Mouse (Mus musculus) urinary bladder, postnatal 14 days (tissue): ENCODE results near the gene Zfp146.
"Not testable (repeated sequence)": the region's sequence is repeated elsewhere in the genome, so short reads cannot be mapped to it uniquely, and the experiment has no call there.

Experiments used
- DNase-seq: peaks from one replicate; pipeline ENCODE4 v3.0.0; 2021; ENCODE audit warnings: low spot score

Zfp146 gene

GRCm38 (mm10) chr7:30192088-30192487, 22.5 kb upstream of the Zfp146 start:
- no peak for DNase-seq

- DNase-seq = no peak
Observed at GRCm38 (mm10) chr7:30189116-30189491, 19.6 kb upstream of the Zfp146 start.

- no peak for DNase-seq
Observed at GRCm38 (mm10) chr7:30188344-30189115, 19.0 kb upstream of the Zfp146 start.

GRCm38 (mm10) chr7:30184641-30185348, 15.2 kb upstream of the Zfp146 start:
- DNase-seq = no peak

- peak; percentile 90 for DNase-seq
Observed at GRCm38 (mm10) chr7:30183879-30184289, 14.3 kb upstream of the Zfp146 start, which contains the start of gene Cox7a1. Cox7a1 (plus strand) TSS chr7:30184144.

GRCm38 (mm10) chr7:30183189-30183588, 13.6 kb upstream of the Zfp146 start:
- not testable (repeated sequence) for DNase-seq

GRCm38 (mm10) chr7:30181929-30182328, 12.4 kb upstream of the Zfp146 start:
- DNase-seq = not testable (repeated sequence)

GRCm38 (mm10) chr7:30181308-30181707, 11.8 kb upstream of the Zfp146 start:
- DNase-seq = peak; percentile 79

- no peak for DNase-seq
Observed at GRCm38 (mm10) chr7:30178256-30178655, 8.7 kb upstream of the Zfp146 start.

GRCm38 (mm10) chr7:30176474-30176873, 6.9 kb upstream of the Zfp146 start:
- no peak for DNase-seq

GRCm38 (mm10) chr7:30170283-30170951, 867 bp upstream of the Zfp146 start:
- no peak for DNase-seq

GRCm38 (mm10) chr7:30168914-30169582, 502 bp downstream of the Zfp146 start:
- peak; percentile 21 for DNase-seq

GRCm38 (mm10) chr7:30164745-30165144, 4.8 kb downstream of the Zfp146 start:
- no peak for DNase-seq

- DNase-seq = no peak
Observed at GRCm38 (mm10) chr7:30163113-30163512, 6.4 kb downstream of the Zfp146 start.

- DNase-seq = no peak
Observed at GRCm38 (mm10) chr7:30155507-30155906, 14.0 kb downstream of the Zfp146 start.

GRCm38 (mm10) chr7:30154040-30154439, 15.5 kb downstream of the Zfp146 start:
- DNase-seq = no peak

- no peak for DNase-seq
Observed at GRCm38 (mm10) chr7:30147011-30147410, 22.5 kb downstream of the Zfp146 start.

GRCm38 (mm10) chr7:30143555-30144209, 25.9 kb downstream of the Zfp146 start:
- DNase-seq = peak; percentile 60

- DNase-seq = no peak
Observed at GRCm38 (mm10) chr7:30143170-30143554, 26.4 kb downstream of the Zfp146 start.

GRCm38 (mm10) chr7:30136826-30137225, 32.7 kb downstream of the Zfp146 start:
- DNase-seq = no peak

GRCm38 (mm10) chr7:30132396-30132795, 37.2 kb downstream of the Zfp146 start:
- no peak for DNase-seq

- DNase-seq = no peak
Observed at GRCm38 (mm10) chr7:30129900-30130299, 39.6 kb downstream of the Zfp146 start.
